Mouse (Mus musculus): ENCODE measurements around the gene Clasp2.

The Clasp2 gene

GRCm38 (mm10) chr9:113931375-113932099 lies 190.3 kb downstream of the Clasp2 start:
- DNase-seq (ENCODE audit: low spot score), result peak; percentile 41

- no peak for DNase-seq (ENCODE audit: low spot score)
Observed at GRCm38 (mm10) chr9:113932100-113932470, 190.8 kb downstream of the Clasp2 start.

GRCm38 (mm10) chr9:113932501-113932900 lies 191.2 kb downstream of the Clasp2 start:
- DNase-seq (ENCODE audit: low spot score), result no peak

GRCm38 (mm10) chr9:113935638-113936037 lies 194.4 kb downstream of the Clasp2 start:
- no peak for DNase-seq (ENCODE audit: low spot score)

- no peak for DNase-seq (ENCODE audit: low spot score)
Observed at GRCm38 (mm10) chr9:113939063-113939850, 198.0 kb downstream of the Clasp2 start.

- DNase-seq (ENCODE audit: low spot score), result no peak
Observed at GRCm38 (mm10) chr9:113941103-113941805, 200.0 kb downstream of the Clasp2 start.

- no peak for DNase-seq (ENCODE audit: low spot score)
Observed at GRCm38 (mm10) chr9:113943372-113943771, 202.1 kb downstream of the Clasp2 start.

- no peak for DNase-seq (ENCODE audit: low spot score)
Observed at GRCm38 (mm10) chr9:113947216-113947615, 205.9 kb downstream of the Clasp2 start.

- no peak for DNase-seq (ENCODE audit: low spot score)
Observed at GRCm38 (mm10) chr9:113957777-113958176, 216.5 kb downstream of the Clasp2 start.

GRCm38 (mm10) chr9:113963718-113964117 lies 222.4 kb downstream of the Clasp2 start:
- DNase-seq (ENCODE audit: low spot score), result no peak

GRCm38 (mm10) chr9:113964415-113964814 lies 223.1 kb downstream of the Clasp2 start:
- no peak for DNase-seq (ENCODE audit: low spot score)

- no peak for DNase-seq (ENCODE audit: low spot score)
Observed at GRCm38 (mm10) chr9:113966838-113967237, 225.6 kb downstream of the Clasp2 start.

GRCm38 (mm10) chr9:113968967-113969366 lies 227.7 kb downstream of the Clasp2 start:
- no peak for DNase-seq (ENCODE audit: low spot score)
